Mouse (Mus musculus) spleen, adult 2 months (tissue): Measurements from ENCODE around the gene Urgcp.

Source experiments
- CTCF ChIP-seq: fragments of 200-500 bp; IDR thresholded peaks from 2 replicates; pipeline ENCODE4 v1.5.1; 2011; ENCODE audit warnings: mild to moderate bottlenecking, inconsistent platforms; ENCODE audit not compliant: insufficient read depth, insufficient read length, insufficient replicate concordance; ENCODE audit errors: extremely low read depth
- POLR2A ChIP-seq: fragments of 200-500 bp; IDR thresholded peaks from 2 replicates; pipeline ENCODE4 v1.6.1; 2011; ENCODE audit warnings: low read depth, low read length, inconsistent platforms

DNA sequence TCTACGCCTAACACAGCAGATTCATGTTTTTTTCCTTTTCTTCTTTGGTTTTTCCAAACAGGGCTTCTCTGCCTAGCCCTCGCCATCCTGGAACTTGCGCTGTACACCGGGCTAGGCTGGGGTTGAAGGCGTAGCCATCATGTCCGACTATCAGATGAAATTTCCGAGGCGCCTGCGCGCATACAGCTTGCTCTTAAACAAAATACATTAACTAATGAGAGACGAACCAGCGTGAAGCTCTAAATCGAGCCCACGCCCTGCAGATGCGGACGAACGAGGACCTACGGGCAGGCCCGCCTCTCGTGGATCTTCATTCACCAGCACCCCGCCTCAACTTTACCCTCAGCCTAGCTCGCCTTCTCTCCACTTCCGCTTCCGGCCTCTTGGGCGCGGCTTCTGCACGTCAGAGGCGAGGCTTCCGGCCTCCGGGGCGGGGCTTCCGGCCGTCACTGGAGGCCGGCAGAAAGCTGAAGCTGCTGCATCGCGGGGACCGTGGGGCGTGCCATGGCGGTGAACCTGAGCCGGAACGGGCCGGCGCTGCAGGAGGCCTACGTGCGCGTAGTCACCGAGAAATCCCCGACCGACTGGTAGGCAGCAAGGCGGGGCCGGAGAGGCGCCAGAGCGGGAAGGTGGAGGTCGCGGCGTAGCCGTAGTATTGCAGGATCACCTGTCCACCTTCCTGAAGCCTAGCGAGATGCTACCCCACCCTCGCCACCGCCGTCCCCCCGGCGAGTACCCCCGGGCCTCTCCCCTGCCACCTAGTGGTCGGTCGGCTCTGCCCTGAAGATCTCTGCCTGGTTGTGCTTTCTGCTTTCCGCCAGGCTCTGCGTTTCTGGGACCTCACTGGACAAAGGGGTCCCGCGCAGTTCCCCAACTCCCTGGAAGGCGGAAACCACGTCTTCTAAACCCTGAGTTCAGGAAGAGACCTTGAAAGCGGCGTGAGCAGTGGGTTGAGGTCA lies 26.2 kb upstream of the Urgcp start, which contains the start of gene Dbnl:
- TF ChIP-seq POLR2A (peak; percentile 80), CTCF (peak; percentile 76)
